Mouse (Mus musculus) right cerebral cortex, postnatal 4 days (tissue): ENCODE measurements around the gene Dennd6b.

Source experiments
- DNase-seq: peaks from one replicate; pipeline ENCODE4 v3.0.0-alpha.2; 2022

Dennd6b gene

DNA sequence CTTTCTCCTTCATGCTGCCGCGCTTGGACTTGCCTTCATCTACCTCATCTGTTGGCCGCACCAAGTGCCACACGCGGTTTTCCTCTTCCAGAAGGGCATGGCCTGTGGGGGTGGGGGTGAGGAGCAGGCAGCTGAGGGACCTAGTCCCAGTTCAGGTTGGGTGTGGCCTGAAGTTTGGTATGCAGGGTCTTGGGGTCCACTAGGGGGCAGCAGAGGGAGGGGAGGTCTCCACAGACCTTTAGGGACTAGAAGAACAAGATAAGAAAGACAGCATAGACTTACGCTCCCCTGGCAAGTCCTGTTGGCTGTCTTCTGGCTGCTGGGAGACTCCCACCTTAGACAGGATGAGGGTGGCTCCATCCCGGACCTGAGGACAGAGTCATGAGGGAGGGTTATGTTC, 38.3 kb downstream of the Dennd6b start:
- DNase-seq = peak; percentile 73

DNA sequence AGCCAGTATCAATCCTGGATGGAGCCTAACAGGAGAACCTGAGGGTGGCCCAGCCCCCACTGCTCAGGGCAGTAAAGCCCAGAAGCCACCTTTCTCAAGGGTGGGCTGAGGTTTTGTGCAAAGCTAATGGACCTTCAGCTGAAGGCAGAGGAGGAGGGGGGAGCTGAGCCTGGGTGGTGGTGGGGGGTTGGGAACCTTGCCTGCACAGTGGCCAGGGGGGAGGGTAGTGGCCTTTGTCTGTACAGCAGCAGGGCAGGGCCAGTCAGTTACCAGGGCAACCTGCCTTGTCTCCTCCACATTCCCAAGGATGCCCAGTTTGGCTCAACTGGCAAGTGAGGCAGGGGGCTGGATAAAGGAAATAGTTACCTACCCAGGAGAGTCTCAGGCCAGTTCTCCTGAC, 44.0 kb downstream of the Dennd6b start:
- no peak for DNase-seq

DNA sequence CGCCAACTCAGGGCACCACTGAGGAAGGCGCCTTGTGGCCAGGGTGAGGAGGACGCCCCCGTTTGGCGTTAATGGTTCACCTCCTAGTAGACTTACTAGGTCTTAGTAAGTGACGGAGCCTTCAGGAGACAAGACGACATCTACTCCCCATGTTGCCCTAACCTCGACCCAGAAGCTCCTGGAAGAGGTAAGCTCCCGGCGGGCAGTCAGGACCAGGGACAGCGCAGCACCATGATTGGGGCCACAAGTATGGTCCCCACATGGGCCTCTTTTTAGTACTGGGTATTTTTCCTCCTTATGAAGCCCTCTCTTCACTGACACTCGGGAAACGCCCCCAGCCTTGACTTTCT, 46.3 kb downstream of the Dennd6b start:
- DNase-seq = no peak

- DNase-seq = peak; percentile 66
Measured at GRCm38 (mm10) chr15:89149271-89150040, 46.8 kb downstream of the Dennd6b start, which contains the start of gene Mapk11. Gene Mapk11, minus strand, starts transcription at chr15:89149628.

GRCm38 (mm10) chr15:89148496-89149270, 47.6 kb downstream of the Dennd6b start:
- DNase-seq = no peak

DNA sequence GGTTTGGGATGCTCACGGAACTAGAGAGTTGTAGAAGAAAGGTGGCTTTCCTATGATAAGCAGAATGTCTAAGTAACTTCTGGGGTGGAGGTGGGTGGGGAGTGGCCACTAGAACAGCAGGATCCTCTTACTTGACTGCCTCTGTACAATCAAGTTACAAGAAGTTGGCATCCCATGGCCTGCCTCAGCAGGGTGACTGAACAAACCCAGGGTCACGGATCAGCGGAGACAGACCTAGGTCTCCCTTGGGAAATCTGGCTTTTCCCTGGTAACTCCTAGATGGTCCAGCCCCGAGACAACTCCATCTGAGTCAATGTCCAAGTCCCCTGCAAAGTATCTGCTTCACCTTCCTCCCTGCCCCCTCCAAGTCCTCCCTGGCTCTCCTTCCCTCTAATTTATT, 48.4 kb downstream of the Dennd6b start:
- DNase-seq = no peak

- no peak for DNase-seq
Measured at GRCm38 (mm10) chr15:89147456-89147855, 48.8 kb downstream of the Dennd6b start.

- peak; percentile 49 for DNase-seq
Measured at GRCm38 (mm10) chr15:89147024-89147423, 49.3 kb downstream of the Dennd6b start.

- peak; percentile 53 for DNase-seq
Measured at GRCm38 (mm10) chr15:89146537-89146936, 49.8 kb downstream of the Dennd6b start.

DNA sequence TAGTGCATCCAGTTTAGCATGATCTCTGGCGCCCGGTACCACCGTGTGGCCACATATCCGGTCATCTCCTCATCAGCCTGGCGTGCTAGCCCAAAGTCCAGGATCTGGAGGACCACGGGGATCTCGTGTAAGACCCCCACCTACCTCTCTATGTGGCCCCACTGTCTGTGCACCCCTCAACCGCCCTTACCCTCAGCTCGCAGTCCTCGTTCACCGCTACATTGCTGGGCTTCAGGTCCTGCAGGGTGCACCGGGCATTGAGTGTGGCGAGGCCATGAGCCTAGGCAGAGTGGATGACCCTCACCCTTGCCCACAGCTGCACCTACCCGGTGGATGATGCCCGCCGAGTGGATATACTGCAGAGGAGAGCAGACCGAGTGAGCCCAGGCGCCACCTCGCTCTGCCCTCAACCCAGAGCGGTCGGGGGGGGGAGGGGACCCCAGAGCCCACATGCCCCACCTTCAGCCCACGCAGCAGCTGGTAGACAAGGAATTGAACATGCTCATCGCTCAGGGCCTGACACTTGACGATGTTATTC, 50.4 kb downstream of the Dennd6b start:
- DNase-seq = no peak

DNA sequence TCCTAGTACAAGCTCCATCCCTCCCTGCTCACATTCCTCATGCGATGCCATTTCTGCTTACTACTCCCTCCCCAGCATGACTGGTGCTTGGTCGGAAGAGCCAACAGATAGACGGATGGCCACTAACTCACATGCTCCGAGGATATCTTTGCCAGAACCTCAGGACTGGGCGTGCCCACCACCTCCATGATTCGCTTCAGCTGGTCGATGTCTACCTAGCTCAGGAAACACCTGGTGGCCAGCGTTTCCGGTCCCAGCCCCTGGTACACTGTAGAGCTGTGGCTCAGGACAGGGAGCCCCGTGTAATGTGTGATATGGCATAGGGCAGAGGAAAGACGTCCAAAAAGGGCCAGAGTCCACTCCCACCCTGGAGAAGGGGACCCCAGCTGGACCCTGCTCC, 51.3 kb downstream of the Dennd6b start:
- no peak for DNase-seq

GRCm38 (mm10) chr15:89143134-89143533, 53.2 kb downstream of the Dennd6b start:
- DNase-seq = no peak

GRCm38 (mm10) chr15:89141905-89142304, 54.4 kb downstream of the Dennd6b start:
- DNase-seq = no peak

DNA sequence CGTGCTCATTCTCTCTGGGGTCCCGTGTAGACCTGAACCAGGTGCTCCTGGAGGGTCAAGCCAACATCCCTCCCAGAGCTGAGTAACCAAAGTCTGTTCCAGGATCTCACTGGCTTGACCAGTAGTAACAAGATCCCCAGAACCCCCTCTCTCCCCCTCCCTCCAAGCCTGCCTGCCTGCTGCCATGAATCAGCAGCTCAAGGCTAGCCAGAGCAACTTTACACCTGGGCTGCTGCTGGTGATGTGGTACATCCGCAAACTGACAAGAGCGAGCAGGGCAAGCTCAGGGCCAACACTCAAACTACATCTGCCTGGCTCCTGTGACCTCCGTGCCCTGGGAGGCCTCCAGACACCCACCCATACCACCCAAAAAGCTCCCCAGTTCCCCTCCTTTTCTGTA, 54.9 kb downstream of the Dennd6b start:
- no peak for DNase-seq

DNA sequence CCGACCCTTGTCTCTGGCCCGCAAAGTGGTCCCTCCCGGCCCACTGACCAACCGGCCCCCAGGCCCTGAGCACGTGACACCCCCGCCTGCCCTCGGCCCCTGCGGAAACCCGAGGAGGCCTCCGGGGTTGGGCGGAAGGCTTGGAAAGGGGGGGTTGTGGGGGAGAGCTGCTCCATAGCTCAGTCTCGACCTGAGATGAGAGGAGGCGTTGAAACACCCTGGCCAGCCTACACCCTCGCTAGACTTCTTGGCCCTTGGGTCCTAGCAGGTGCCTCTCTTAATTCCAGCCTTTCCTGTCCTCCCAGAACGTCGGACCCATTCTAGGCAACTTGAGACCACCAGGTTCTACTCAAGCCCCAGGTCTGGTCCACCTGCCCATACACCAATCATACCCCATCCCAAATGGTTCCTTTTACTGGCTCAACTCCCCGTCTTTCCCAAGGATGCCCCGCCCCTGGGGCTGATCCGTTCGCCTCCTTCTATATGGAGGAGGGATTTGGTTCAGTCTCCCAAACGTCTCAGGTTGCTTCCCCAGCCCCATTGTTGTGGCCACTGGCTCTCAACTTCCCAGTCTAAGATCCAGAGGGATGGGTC, 55.5 kb downstream of the Dennd6b start, which contains the start of gene Mapk12:
Gene Mapk12, minus strand, starts transcription at position 45 of the 594 bp plus-strand sequence.
- DNase-seq = no peak

GRCm38 (mm10) chr15:89140048-89140658, 56.1 kb downstream of the Dennd6b start:
- peak; percentile 22 for DNase-seq

- no peak for DNase-seq
Measured at GRCm38 (mm10) chr15:89138531-89138930, 57.8 kb downstream of the Dennd6b start.

DNA sequence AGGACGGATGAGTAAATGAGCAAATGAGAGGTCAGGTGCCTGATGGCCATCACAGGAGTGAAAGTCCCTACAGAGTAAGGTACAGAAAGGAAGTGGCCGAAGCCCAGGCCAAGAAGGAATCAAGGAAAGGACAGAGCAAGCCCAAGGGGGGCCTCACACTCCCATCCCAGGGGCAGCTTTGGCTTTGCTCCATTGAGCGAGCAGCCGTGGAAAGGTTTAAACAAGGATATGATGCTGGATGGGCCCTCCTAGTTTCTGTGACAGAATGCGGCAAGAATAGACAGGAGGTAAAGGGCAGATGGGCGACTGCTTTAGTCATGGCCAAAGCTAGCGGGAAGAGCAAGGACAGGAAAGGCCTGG, 58.3 kb downstream of the Dennd6b start:
- no peak for DNase-seq

GRCm38 (mm10) chr15:89137378-89138045, 58.8 kb downstream of the Dennd6b start:
- no peak for DNase-seq

DNA sequence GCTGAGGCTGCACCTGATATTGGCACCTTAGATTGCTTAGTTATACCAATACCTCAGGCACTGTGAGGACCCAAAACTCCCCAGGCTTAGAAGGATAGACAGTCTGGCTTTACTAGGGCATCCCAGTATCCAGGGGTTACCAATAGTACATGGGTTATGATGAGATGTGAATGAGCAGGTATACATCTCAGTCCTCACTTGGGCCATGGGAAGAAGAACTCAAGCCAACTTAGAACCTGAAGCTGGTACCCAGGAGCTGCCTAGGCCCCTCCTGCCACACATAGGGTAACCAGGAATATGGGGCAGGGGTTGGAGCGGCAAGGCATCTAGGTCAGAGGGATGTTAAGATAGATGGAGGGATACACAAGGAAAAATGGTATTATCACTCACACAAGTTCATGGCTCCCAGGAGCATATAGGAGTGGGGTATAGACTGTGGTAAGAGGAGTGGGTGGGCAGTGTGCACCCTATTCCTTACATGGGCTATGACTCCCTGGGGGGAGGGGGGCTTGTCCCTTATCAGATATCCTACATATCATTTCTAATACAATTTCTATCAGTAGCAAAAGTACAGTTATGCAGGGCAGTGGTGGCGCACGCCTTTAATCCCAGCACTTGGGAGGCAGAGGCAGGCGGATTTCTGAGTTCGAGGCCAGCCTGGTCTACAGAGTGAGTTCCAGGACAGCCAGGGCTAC, 59.7 kb downstream of the Dennd6b start:
- no peak for DNase-seq
